Mouse (Mus musculus) forebrain, embryonic 15.5 days (tissue): ENCODE data around the gene Fcf1. TPM values are rescaled to one million over a fixed set of nuclear protein-coding genes. Genes with fewer than 3 reads are reported as not detected.

Experiments
- ATAC-seq: fragments of 200-750 bp; cut with Nextera tagmentation; replicated peaks from 2 replicates; pipeline ENCODE4 v1.8.0; 2017; ENCODE audit warnings: mild to moderate bottlenecking, moderate TSS enrichment, moderate library complexity
- H3K27ac ChIP-seq: fragments of 300-500 bp; sonication (generic); replicated peaks from 2 replicates; pipeline ENCODE4 v1.5.1; 2015; ENCODE audit warnings: mild to moderate bottlenecking, inconsistent platforms
- H3K27me3 ChIP-seq: fragments of 300-500 bp; sonication (generic); 2 replicates; pipeline ENCODE4 v1.6.1; 2015; ENCODE audit warnings: inconsistent platforms
- H3K36me3 ChIP-seq: fragments of 300-500 bp; sonication (generic); 2 replicates; pipeline ENCODE4 v1.6.1; 2015; ENCODE audit warnings: mild to moderate bottlenecking, inconsistent platforms
- H3K4me1 ChIP-seq: fragments of 300-500 bp; sonication (generic); 2 replicates; pipeline ENCODE4 v1.6.1; 2015; ENCODE audit warnings: inconsistent platforms
- H3K4me2 ChIP-seq: fragments of 300-500 bp; sonication (generic); replicated peaks from 2 replicates; pipeline ENCODE4 v1.6.1; 2015; ENCODE audit warnings: mild to moderate bottlenecking, inconsistent platforms
- H3K4me3 ChIP-seq: fragments of 300-500 bp; sonication (generic); 2 replicates; pipeline ENCODE4 v1.5.1; 2015; ENCODE audit warnings: mild to moderate bottlenecking, inconsistent platforms
- H3K9ac ChIP-seq: fragments of 300-500 bp; sonication (generic); replicated peaks from 2 replicates; pipeline ENCODE4 v1.6.1; 2015; ENCODE audit warnings: mild to moderate bottlenecking, inconsistent platforms
- H3K9me3 ChIP-seq: fragments of 300-500 bp; sonication (generic); 2 replicates; pipeline ENCODE4 v1.6.1; 2016; ENCODE audit warnings: inconsistent platforms
- WGBS: fragments of 180-500 bp; shearing (Covaris S2); methylation state at CpG from one replicate; pipeline ENCODE4 v1.1.7; 2015; ENCODE audit warnings: mixed read lengths; 5-methylcytosine and 5-hydroxymethylcytosine counted together
- polyA plus RNA-seq: library from polyadenylated mRNA; unstranded; fragments of >200 nt; fragmentation: Nextera tagmentation; extraction: Ambion mirVana; gene quantifications from 2 replicates; pipeline ENCODE4 v1.2.1, GENCODE M21; 2015

The Fcf1 gene
- polyA plus RNA-seq, 1 experiment from 2014 or later = 117 TPM

DNA sequence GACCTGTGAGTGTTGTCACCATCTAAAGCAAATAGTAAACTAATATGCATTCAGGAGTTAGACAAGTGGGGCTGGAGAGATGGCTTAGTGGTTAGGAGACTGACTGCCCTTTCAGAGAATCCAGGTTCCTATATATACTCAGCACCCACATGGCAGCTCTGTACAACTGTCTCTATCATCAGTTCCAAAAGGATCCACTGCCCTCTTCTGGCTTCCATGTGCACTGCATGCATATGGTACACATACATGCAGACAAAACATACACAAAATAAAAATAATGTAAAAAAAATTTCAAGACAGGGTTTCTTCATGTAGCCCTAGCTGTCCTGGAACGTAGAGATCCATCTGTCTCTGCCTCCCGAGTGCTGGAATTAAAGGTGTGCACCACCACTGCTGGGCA lies 62.0 kb downstream of the Fcf1 start:
- no peak for ATAC-seq
- 96% methylated on average over 2 of the region's 2 CpGs for WGBS
- no peak overlapping the region for H3K9ac ChIP-seq
- H3K4me1 ChIP-seq = no peaks in the 10 kb centered on the region
- no peak overlapping the region for H3K4me3 ChIP-seq
- H3K27ac ChIP-seq = no peak overlapping the region
- no peaks in the 10 kb centered on the region for H3K9me3 ChIP-seq
- peaks cover 31% of the 10 kb centered on the region for H3K36me3 ChIP-seq
- no peaks in the 10 kb centered on the region for H3K27me3 ChIP-seq
- no peak overlapping the region for H3K4me2 ChIP-seq

Other genes starting within 250 kb of the Fcf1 start
- 80.7 and 87.5 TPM in 2 replicates for gene Npc2, start 197.7 kb upstream of the Fcf1 start, polyA plus RNA-seq
- 125 and 144 TPM in 2 replicates for gene Isca2, start 197.6 kb upstream of the Fcf1 start, polyA plus RNA-seq
- gene Ltbp2, start 94.4 kb upstream of the Fcf1 start, polyA plus RNA-seq = 0.15 and 0.33 TPM in 2 replicates
- gene Arel1, start within 50 bp of the Fcf1 start, polyA plus RNA-seq = 34.9 and 35.5 TPM in 2 replicates
- gene Ylpm1, start 25.4 kb downstream of the Fcf1 start, polyA plus RNA-seq = 37.3 and 39.8 TPM in 2 replicates
- 1.7 and 1.8 TPM in 2 replicates for gene Prox2, start 139.9 kb downstream of the Fcf1 start, polyA plus RNA-seq
- gene Dlst, start 139.9 kb downstream of the Fcf1 start, polyA plus RNA-seq = 96.3 and 99.7 TPM in 2 replicates
- 19.8 and 22.2 TPM in 2 replicates for gene Rps6kl1, start 180.4 kb downstream of the Fcf1 start, polyA plus RNA-seq
- 6.2 and 6.3 TPM in 2 replicates for gene Pgf, start 206.9 kb downstream of the Fcf1 start, polyA plus RNA-seq
- 81.9 and 84.3 TPM in 2 replicates for gene Eif2b2, start 248.6 kb downstream of the Fcf1 start, polyA plus RNA-seq